Mouse (Mus musculus) yolk sac, embryonic 10.5 days (tissue): Measurements from ENCODE around the gene 1700084M14Rik.
"Not testable (repeated sequence)": the region's sequence is repeated elsewhere in the genome, so short reads cannot be mapped to it uniquely, and the experiment has no call there.

Experiments
- DNase-seq: peaks from one replicate; pipeline ENCODE4 v3.0.0-alpha.2; 2017; ENCODE audit warnings: low spot score

The 1700084M14Rik gene

DNA sequence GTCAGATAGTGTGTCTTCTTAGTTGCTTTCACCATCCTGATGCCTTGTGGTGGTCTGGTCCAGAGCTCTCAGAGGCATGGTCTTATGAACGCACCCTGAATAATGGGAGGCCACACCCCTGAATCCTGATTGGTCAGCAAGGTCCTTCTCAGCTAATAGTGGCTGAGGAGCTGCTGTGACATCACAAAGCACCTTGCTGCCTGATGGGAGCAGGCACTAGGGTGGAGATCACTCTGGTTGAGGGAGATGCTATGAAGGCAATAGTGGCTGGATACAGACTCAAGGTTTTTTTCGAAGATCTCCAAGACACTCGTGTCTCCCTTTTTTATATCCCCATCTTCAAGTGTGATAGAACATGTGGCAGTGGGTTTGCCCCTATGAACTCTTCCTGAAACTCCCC lies at the start of gene 1700084M14Rik:
Gene 1700084M14Rik (minus strand): TSS at position 101 of the 400 bp plus-strand sequence.
- DNase-seq = not testable (repeated sequence)
